Mouse (Mus musculus): Measurements from ENCODE around the gene Fbxo7. TPM values are rescaled to one million over a fixed set of nuclear protein-coding genes. Genes with fewer than 3 reads are reported as not detected.
A peak's percentile ranks its signal among the peaks of the same experiment; 100 is the strongest.

Fbxo7 gene
- total RNA-seq, 2 experiments from 2014 or later = 8.5 to 10.3 TPM

DNA sequence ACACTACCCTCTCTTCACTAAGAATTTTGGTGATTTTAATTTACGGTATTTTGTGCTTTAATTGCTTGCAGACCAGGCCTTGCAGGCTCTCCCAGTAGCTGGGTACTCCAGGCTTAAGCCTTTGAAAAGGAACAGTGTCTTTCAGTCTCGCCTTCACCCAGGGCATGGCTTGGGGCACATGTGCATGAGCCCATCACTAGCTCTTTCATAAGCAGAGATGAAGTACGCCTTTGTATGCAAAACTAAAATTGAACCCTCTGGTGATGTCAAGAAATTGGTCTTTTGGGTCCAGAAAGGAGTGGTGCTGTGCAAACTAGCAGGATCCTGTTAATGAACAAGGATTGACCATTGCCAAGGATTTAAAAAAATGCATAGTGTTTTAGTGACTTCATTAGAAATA lies 10.7 kb downstream of the Fbxo7 start:
- no peak for DNase-seq
- intact Hi-C loops (cut with DNase I; ENCODE audit: low total_unique reads) = no loop called here

- intact Hi-C loops (cut with DNase I; ENCODE audit: low total_unique reads) = no loop called here
- DNase-seq = no peak
These were observed 12.4 kb downstream of the Fbxo7 start for GRCm38 (mm10) chr10:86034007-86034728.

DNA sequence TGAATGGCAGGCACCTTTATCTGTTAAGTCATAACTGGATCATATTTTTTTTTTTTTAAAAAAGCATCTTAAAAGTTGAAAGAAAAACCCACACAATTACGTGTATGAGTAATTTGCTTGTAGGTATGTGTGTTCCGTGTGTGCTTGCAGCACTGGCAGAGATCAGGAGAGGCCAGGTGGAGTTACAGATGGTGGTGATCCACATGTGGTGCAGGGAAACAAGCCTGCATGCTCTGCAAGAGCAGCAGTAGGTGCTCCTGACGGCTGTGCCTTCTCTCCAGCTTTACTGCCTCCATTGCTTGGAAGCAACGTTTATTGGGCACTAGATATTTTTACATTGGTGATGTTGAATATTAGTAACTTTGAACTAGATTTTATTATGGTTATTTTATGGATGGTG lies 21.9 kb downstream of the Fbxo7 start:
- DNase-seq = no peak
- intact Hi-C loops (cut with DNase I; ENCODE audit: low total_unique reads) = no loop called here

- intact Hi-C loops (cut with DNase I; ENCODE audit: low total_unique reads) = no loop called here
- no peak for DNase-seq
These were observed 22.3 kb downstream of the Fbxo7 start for GRCm38 (mm10) chr10:86044066-86044465.

DNA sequence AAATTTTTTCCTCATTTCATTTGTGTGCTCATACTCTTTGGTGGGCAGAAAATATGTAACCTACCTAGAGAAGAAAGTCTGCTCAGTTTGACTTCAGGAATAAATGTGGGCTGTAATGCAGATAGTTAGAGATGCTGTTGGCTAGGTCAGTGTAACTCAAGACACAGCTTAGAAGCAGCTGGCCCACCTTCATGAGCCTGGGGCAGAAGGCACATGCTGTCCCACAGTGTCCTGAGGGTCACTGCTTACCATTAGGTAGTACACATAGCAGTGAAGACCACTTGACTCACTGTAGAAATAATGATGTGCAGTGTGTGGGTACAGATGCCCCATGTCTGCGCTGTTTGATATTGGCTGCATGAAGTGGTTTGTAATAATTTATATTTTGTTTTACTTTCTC lies 24.6 kb downstream of the Fbxo7 start:
- no peak for DNase-seq
- intact Hi-C loops (cut with DNase I; ENCODE audit: low total_unique reads) = no loop called here

- intact Hi-C loops (cut with DNase I; ENCODE audit: low total_unique reads) = no loop called here
- no peak for DNase-seq
These were observed 26.0 kb downstream of the Fbxo7 start for GRCm38 (mm10) chr10:86047786-86048185.

DNA sequence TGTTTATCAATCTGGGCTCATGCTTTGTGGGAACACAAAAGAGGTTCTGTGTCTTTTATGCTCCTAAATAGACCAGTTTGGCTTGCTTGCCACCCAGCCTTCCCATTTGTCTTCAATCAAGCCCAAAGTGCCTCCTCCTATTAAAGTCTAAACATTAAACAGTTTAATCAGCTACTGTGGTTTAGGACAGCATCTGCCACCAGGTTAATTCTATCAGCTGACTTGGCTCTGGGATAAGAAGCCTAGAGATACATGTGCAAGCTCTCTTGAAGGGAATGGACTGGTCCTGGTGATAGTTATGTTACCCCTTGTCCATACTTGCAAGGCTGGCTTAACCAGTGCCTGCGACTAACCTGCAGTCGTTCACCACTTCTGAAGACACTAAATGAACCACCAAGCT lies 28.8 kb downstream of the Fbxo7 start:
- intact Hi-C loops (cut with DNase I; ENCODE audit: low total_unique reads) = no loop called here

DNA sequence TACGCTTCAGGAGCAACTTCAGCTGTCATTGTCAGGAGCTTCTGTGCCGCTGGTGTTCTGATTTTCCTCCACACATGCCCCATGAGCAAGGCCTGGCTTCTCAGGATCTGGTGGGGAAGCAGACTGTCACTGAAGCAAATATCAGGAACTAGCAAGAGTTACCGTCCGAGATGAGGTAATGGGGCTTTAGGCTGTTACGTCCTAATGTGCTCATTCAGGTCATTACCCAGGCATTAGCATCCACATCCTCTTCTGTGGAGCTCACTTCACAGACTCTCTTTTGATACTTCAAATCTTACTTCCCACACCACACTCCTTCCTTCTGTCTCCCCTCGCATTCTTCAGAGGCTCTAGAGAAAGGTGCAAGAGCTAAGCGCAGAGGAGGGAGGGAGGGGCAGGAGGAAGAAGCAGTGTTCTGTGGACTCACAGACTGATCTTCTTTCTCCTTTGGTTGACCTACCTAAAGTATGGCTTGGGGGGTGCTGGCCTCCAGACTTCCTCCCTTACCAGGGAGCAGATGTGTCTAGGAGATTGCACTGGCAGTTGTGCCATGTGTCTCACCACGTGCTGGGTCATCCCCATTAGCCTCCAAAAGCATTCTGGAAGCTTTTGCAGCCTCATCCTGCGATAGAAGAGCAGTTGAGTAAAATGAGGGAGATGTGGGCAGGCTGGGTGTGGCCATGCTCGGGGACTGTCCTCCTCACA lies 31.2 kb downstream of the Fbxo7 start:
- intact Hi-C loops (cut with DNase I; ENCODE audit: low total_unique reads) = no loop called here
- DNase-seq = no peak

More for the DNA sequence above, 28.8 kb downstream of the Fbxo7 start:
- no peak for DNase-seq

DNA sequence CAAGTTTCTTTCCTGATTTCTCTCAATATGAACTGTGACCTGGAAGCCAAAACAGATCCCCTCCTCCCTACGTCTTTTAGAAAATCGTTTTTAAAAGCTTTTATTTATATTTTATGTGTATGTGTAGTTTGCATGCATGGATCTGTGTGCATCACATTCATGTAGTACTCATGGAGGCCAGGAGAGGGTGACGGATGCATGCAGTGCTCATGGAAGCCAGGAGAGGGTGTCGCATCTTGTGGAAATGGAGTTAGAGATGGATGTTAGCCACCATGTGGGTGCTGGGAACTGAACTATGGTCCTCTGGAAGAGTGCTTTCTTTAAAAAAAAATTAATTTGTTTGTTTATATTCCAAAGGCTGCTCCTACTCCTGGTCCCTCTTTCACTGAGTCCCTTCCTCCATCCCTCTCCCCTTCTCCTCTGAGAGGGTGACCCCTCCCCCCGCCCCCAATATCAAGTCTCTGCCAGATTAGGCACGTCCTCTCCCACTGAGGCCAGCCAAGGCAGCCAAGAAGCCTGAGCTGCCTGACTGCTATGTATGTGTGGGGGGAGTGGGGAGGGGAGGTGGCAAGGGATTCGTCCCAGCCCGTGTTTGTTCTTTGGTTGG lies 34.6 kb downstream of the Fbxo7 start:
- no peak for DNase-seq
- intact Hi-C loops (cut with DNase I; ENCODE audit: low total_unique reads) = no loop called here

GRCm38 (mm10) chr10:86057286-86057685 lies 35.5 kb downstream of the Fbxo7 start:
- intact Hi-C loops (cut with DNase I; ENCODE audit: low total_unique reads) = no loop called here
- DNase-seq = no peak

GRCm38 (mm10) chr10:86057712-86058111 lies 35.9 kb downstream of the Fbxo7 start:
- intact Hi-C loops (cut with DNase I; ENCODE audit: low total_unique reads) = no loop called here
- DNase-seq = no peak

GRCm38 (mm10) chr10:86060267-86060666 lies 38.5 kb downstream of the Fbxo7 start:
- DNase-seq = no peak
- intact Hi-C loops (cut with DNase I; ENCODE audit: low total_unique reads) = no loop called here

DNA sequence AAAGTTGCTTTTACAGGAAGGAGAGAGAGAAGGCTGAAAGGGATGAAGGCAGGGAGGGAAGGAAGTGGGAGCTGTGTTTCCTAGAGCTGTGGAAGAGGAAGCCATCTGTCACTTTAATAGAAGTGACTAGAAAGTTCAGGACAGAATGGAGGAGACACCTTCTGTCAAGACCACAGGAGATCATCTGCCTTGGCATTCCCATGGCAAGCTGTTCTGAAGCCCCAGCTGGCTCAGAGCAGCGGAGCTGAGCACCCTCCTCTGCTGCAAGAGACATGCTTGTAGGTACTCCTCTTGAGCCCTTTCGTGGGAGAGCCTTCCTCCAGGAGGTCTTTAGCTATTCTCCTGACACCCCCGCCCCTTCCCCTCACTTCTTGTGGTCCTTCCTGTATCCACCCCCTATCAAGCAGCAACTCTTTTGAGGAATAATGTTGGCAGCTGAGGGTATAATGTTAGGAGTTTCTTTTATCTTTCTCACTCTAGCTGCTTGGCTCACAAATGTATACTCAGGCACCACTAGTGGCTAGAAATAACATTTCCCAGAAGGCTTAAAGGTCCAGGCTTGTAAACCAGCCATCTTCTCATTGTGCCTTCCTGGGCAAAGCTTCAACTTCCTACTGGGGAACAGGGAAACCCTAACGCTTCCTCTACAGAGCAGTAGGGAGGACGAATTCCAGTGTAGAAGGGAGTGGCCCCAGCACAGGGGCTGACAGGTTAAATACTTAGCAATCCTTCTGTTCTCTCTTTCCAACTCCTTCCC lies 40.7 kb downstream of the Fbxo7 start:
- DNase-seq = no peak
- intact Hi-C loops (cut with DNase I; ENCODE audit: low total_unique reads) = no loop called here

- intact Hi-C loops (cut with DNase I; ENCODE audit: low total_unique reads) = no loop called here
- DNase-seq = no peak
These were observed 41.2 kb downstream of the Fbxo7 start for GRCm38 (mm10) chr10:86063018-86063384.

GRCm38 (mm10) chr10:86064937-86065336 lies 43.2 kb downstream of the Fbxo7 start:
- intact Hi-C loops (cut with DNase I; ENCODE audit: low total_unique reads) = loop anchor here (5.0 kb wide), 3 partner anchors 102 to 397 kb away; no protein-coding TSS in a partner anchor
- peak; percentile 81 for DNase-seq

DNA sequence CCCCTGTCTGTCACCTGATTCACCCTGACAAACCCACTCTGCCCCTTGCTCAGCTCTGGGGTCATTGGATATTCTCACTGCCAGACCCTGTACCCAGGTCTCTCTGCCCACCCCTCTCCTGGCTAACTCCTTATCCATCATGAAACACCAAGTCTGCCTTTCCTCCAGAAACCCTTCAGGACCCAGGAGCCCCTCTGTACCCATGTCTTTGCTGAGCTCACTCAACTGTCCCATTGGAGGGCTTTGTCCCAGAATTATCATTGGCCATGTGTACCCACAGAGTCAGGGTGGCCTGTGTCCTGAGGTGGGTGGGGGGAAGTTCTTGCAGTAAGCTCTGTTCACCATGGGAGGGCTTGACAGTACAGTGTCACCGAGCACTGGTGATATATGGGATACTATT lies 43.9 kb downstream of the Fbxo7 start:
- intact Hi-C loops (cut with DNase I; ENCODE audit: low total_unique reads) = loop anchor here (5.0 kb wide), 3 partner anchors 102 to 397 kb away; no protein-coding TSS in a partner anchor

DNA sequence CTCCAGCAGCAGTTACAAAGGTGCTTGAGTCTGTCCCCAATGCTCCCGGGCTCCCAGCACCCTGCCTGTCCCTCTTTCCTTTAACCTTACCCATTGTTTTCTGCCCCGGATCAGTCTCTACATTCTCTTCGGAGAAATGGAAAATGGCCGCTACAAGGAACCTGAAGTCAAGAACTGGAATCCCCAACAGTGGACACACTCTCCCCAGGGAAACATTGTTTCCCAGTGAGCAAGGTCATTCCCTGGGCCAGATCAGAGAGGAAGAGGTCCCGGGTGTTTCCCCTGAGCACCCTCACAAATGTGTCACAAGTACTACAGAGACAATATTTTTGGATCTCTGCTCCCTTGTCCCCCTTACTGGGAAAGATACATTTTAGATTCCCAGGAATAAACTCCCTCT lies 44.9 kb downstream of the Fbxo7 start:
- intact Hi-C loops (cut with DNase I; ENCODE audit: low total_unique reads) = loop anchor here (5.0 kb wide), 3 partner anchors 101 to 396 kb away; no protein-coding TSS in a partner anchor
- no peak for DNase-seq

More for the DNA sequence above, 43.9 kb downstream of the Fbxo7 start:
- no peak for DNase-seq

GRCm38 (mm10) chr10:86067911-86068310 lies 46.1 kb downstream of the Fbxo7 start:
- intact Hi-C loops (cut with DNase I; ENCODE audit: low total_unique reads) = loop anchor here (5.0 kb wide), 3 partner anchors 99 to 394 kb away; no protein-coding TSS in a partner anchor
- DNase-seq = no peak

GRCm38 (mm10) chr10:86069341-86069740 lies 47.6 kb downstream of the Fbxo7 start:
- intact Hi-C loops (cut with DNase I; ENCODE audit: low total_unique reads) = loop anchor here (5.0 kb wide), 3 partner anchors 98 to 393 kb away; no protein-coding TSS in a partner anchor
- DNase-seq = no peak

- no peak for DNase-seq
- intact Hi-C loops (cut with DNase I; ENCODE audit: low total_unique reads) = no loop called here
These were observed 49.0 kb downstream of the Fbxo7 start for GRCm38 (mm10) chr10:86070751-86071150.
